Mouse (Mus musculus): ENCODE results near the gene Cfd. TPM values are rescaled to one million over a fixed set of nuclear protein-coding genes. Genes with fewer than 3 reads are reported as not detected.
A peak's percentile ranks its signal among the peaks of the same experiment; 100 is the strongest.

Gene Cfd
- total and polyA plus RNA-seq, 3 experiments = 0.26 TPM; not detected in 2

DNA sequence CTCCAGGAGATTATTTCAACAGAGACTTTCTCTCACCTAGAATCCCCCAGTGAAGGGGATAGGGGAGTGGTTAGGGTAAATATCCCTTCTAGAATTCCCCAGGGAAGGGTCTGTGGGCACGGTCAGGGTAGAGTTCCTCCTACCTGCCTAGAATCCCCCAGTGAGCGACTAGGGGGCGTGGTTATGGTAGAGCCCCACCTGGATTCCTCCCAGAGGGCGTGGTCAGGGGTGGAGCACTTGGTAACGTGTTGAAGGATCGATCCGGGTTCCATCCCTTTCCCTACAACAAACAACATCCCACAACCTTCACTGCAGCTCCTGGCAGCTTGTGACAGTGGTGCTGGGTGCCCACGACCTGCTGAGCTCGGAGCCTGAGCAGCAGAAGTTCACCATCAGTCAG, 9.9 kb upstream of the Cfd start:
- H3K4me3 ChIP-seq (replicated peaks in 1 of 3; ENCODE audit: low read depth in 2 of 3, low read length in 2 of 3, poor library complexity in 1 of 3) = no peak overlapping the region
- no peaks in the 10 kb centered on the region for H3K79me2 ChIP-seq (replicated peaks; ENCODE audit: control insufficient read depth, extremely low read depth, insufficient read depth, poor library complexity, severe bottlenecking)
- TF ChIP-seq CTCF (conservative IDR thresholded peaks at IDR 0.05 in 1 of 2, IDR thresholded peaks at IDR 0.05 in 1 of 2; ENCODE audit: low read depth in 2 of 2, low read length in 2 of 2) (no peak), E2F4 (IDR thresholded peaks at IDR 0.05; ENCODE audit: insufficient replicate concordance, low read depth, low read length) (no peak)
- H3K9me3 ChIP-seq (replicated peaks; ENCODE audit: low read length) = no peaks in the 10 kb centered on the region
- no peaks in the 10 kb centered on the region for H3K36me3 ChIP-seq (replicated peaks in 1 of 2; ENCODE audit: control insufficient read depth in 1 of 2, insufficient read depth in 1 of 2, low read length in 1 of 2)
- no peak overlapping the region for H3K4me2 ChIP-seq (ENCODE audit: insufficient read depth, low read depth, poor library complexity, severe bottlenecking)
- dilution Hi-C loops (cut with MboI; ENCODE audit: extremely low pct_ligation_motif_present, extremely low pct_unique_long_range_greater_than_20kb, low sequenced_read_pairs) (no loop called here), in situ Hi-C loops (cut with MboI; ENCODE audit: low pct_ligation_motif_present, low pct_unique_long_range_greater_than_20kb, low sequenced_read_pairs) (no loop called here)
- peak; percentile 46 for DNase-seq (ENCODE audit: extremely low read depth)
- no peak overlapping the region for H3K27ac ChIP-seq (ENCODE audit: insufficient read depth, low read depth)
- H3K9ac ChIP-seq (ENCODE audit: insufficient read depth, low read depth) = no peak overlapping the region
- H3K4me1 ChIP-seq (ENCODE audit: control insufficient read depth in 1 of 2, insufficient read depth in 2 of 2) = peaks cover 19 to 48% of the 10 kb centered on the region in 2 experiments
- peaks cover 3% of the 10 kb centered on the region for H3K27me3 ChIP-seq (replicated peaks)

DNA sequence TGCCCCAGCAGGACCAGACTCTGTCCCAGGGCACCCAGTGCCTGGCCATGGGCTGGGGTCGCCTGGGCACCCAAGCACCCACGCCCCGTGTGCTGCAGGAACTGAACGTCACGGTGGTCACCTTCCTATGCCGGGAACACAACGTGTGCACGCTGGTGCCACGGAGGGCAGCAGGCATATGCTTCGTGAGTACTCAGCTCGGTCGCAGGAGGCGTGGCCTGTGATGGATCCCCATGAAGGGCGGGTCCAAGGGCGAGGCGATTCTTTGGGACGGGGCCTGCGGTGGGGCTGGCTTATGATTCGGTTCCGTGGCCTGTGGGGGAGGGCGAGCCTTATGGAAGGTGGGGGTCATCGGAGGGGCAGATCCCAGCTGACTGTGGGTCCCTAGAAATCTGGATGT, 8.7 kb upstream of the Cfd start:
- Histone ChIP-seq H3K4me2 (ENCODE audit: insufficient read depth, low read depth, poor library complexity, severe bottlenecking) (no peak overlapping the region), H3K27ac (ENCODE audit: insufficient read depth, low read depth) (no peak overlapping the region), H3K4me3 (replicated peaks in 1 of 3; ENCODE audit: low read depth in 2 of 3, low read length in 2 of 3, poor library complexity in 1 of 3) (no peak overlapping the region), H3K9me3 (replicated peaks; ENCODE audit: low read length) (no peaks in the 10 kb centered on the region), H3K9ac (ENCODE audit: insufficient read depth, low read depth) (no peak overlapping the region), H3K4me1 (ENCODE audit: control insufficient read depth in 1 of 2, insufficient read depth in 2 of 2) (peaks cover 19 to 40% of the 10 kb centered on the region in 2 experiments), H3K79me2 (replicated peaks; ENCODE audit: control insufficient read depth, extremely low read depth, insufficient read depth, poor library complexity, severe bottlenecking) (no peaks in the 10 kb centered on the region), H3K36me3 (replicated peaks in 1 of 2; ENCODE audit: control insufficient read depth in 1 of 2, insufficient read depth in 1 of 2, low read length in 1 of 2) (no peaks in the 10 kb centered on the region), H3K27me3 (replicated peaks) (peaks cover 3% of the 10 kb centered on the region)
- in situ Hi-C loops (cut with MboI; ENCODE audit: low pct_ligation_motif_present, low pct_unique_long_range_greater_than_20kb, low sequenced_read_pairs) (no loop called here), dilution Hi-C loops (cut with MboI; ENCODE audit: extremely low pct_ligation_motif_present, extremely low pct_unique_long_range_greater_than_20kb, low sequenced_read_pairs) (no loop called here)
- DNase-seq (ENCODE audit: extremely low read depth) = no peak
- no peak for TF ChIP-seq MXI1 (IDR thresholded peaks at IDR 0.05; ENCODE audit: low read depth, low read length)
- no peak for TF ChIP-seq HCFC1 (IDR thresholded peaks at IDR 0.05; ENCODE audit: low read depth, low read length)
- TF ChIP-seq IRF4 (IDR thresholded peaks at IDR 0.05; ENCODE audit: low read depth, low read length) = no peak
- TF ChIP-seq NRF1 (IDR thresholded peaks at IDR 0.05; ENCODE audit: low read depth, low read length) = no peak
- TF ChIP-seq MAX (IDR thresholded peaks at IDR 0.05; ENCODE audit: low read length) = no peak
- TF ChIP-seq TCF12 (IDR thresholded peaks at IDR 0.05; ENCODE audit: low read depth, low read length) = no peak

GRCm38 (mm10) chr10:79883297-79884084, 7.2 kb upstream of the Cfd start:
- Histone ChIP-seq H3K4me3 (replicated peaks in 1 of 3; ENCODE audit: low read depth in 2 of 3, low read length in 2 of 3, poor library complexity in 1 of 3) (no peak overlapping the region), H3K36me3 (replicated peaks in 1 of 2; ENCODE audit: control insufficient read depth in 1 of 2, insufficient read depth in 1 of 2, low read length in 1 of 2) (no peaks in the 10 kb centered on the region), H3K4me2 (ENCODE audit: insufficient read depth, low read depth, poor library complexity, severe bottlenecking) (no peak overlapping the region), H3K27me3 (replicated peaks) (peaks cover 5% of the 10 kb centered on the region), H3K79me2 (replicated peaks; ENCODE audit: control insufficient read depth, extremely low read depth, insufficient read depth, poor library complexity, severe bottlenecking) (no peaks in the 10 kb centered on the region), H3K9ac (ENCODE audit: insufficient read depth, low read depth) (no peak overlapping the region), H3K27ac (ENCODE audit: insufficient read depth, low read depth) (no peak overlapping the region), H3K9me3 (replicated peaks; ENCODE audit: low read length) (no peaks in the 10 kb centered on the region), H3K4me1 (ENCODE audit: control insufficient read depth in 1 of 2, insufficient read depth in 2 of 2) (peaks cover 12 to 28% of the 10 kb centered on the region in 2 experiments)
- dilution Hi-C loops (cut with MboI; ENCODE audit: extremely low pct_ligation_motif_present, extremely low pct_unique_long_range_greater_than_20kb, low sequenced_read_pairs) = no loop called here
- peak; percentile 79 for DNase-seq (ENCODE audit: extremely low read depth)
- no peak for TF ChIP-seq PAX5 (IDR thresholded peaks at IDR 0.05; ENCODE audit: low read length)
- TF ChIP-seq CTCF (conservative IDR thresholded peaks at IDR 0.05 in 1 of 2, IDR thresholded peaks at IDR 0.05 in 1 of 2; ENCODE audit: low read depth in 2 of 2, low read length in 2 of 2) = peak; percentile 81 to 83
- TF ChIP-seq HCFC1 (IDR thresholded peaks at IDR 0.05; ENCODE audit: low read depth, low read length) = peak; percentile 19; the same call in 1 of the 2 replicates
- peak; percentile 80 for TF ChIP-seq SMC3 (IDR thresholded peaks at IDR 0.05; ENCODE audit: low read depth, low read length)
- no peak for TF ChIP-seq ZNF384 (IDR thresholded peaks at IDR 0.05; ENCODE audit: low read depth, low read length)
- peak; percentile 57 for TF ChIP-seq RAD21 (IDR thresholded peaks at IDR 0.05; ENCODE audit: low read depth, low read length)
- peak; percentile 20; the same call in 1 of the 2 replicates for TF ChIP-seq IRF4 (IDR thresholded peaks at IDR 0.05; ENCODE audit: low read depth, low read length)
- TF ChIP-seq NELFE (IDR thresholded peaks at IDR 0.05; ENCODE audit: low read depth, low read length) = 0 out of 2 replicates have a peak, but pooled peaks have one; percentile 17
- in situ Hi-C loops (cut with MboI; ENCODE audit: low pct_ligation_motif_present, low pct_unique_long_range_greater_than_20kb, low sequenced_read_pairs) = no loop called here
